Mouse (Mus musculus) lung, embryonic 14.5 days (tissue): Measurements from ENCODE around the gene Hist1h1d. TPM values are rescaled to one million over a fixed set of nuclear protein-coding genes. Genes with fewer than 3 reads are reported as not detected.
"Not testable (repeated sequence)": the region's sequence is repeated elsewhere in the genome, so short reads cannot be mapped to it uniquely, and the experiment has no call there.

Experiments used
- ATAC-seq: fragments of 200-750 bp; cut with Nextera tagmentation; 2 replicates; pipeline ENCODE4 v1.8.0; 2017; ENCODE audit warnings: mild to moderate bottlenecking, moderate TSS enrichment, moderate library complexity; ENCODE audit not compliant: insufficient read depth
- DNase-seq: peaks from one replicate; pipeline ENCODE4 v3.0.0-alpha.2; 2015
- H3K27ac ChIP-seq: fragments of 300-500 bp; sonication (generic); 2 replicates; pipeline ENCODE4 v1.5.1; 2014; ENCODE audit warnings: low read depth, mild to moderate bottlenecking, moderate library complexity
- H3K27me3 ChIP-seq: fragments of 300-500 bp; sonication (generic); 2 replicates; pipeline ENCODE4 v1.6.1; 2014; ENCODE audit warnings: low read length, control low read depth; ENCODE audit not compliant: insufficient read depth
- H3K36me3 ChIP-seq: fragments of 300-500 bp; sonication (generic); 2 replicates; pipeline ENCODE4 v1.6.1; 2014; ENCODE audit warnings: control low read depth; ENCODE audit not compliant: insufficient read depth
- H3K4me1 ChIP-seq: fragments of 300-500 bp; sonication (generic); 2 replicates; pipeline ENCODE4 v1.6.1; 2014; ENCODE audit warnings: antibody characterized with exemption, control low read depth; ENCODE audit not compliant: insufficient read depth
- H3K4me2 ChIP-seq: fragments of 300-500 bp; sonication (generic); 2 replicates; pipeline ENCODE4 v1.6.1; 2014; ENCODE audit warnings: mild to moderate bottlenecking
- H3K4me3 ChIP-seq: fragments of 300-500 bp; sonication (generic); 2 replicates; pipeline ENCODE4 v1.5.1; 2014; ENCODE audit warnings: low read depth, low read length
- H3K9ac ChIP-seq: fragments of 300-500 bp; sonication (generic); 2 replicates; pipeline ENCODE4 v1.6.1; 2014
- H3K9me3 ChIP-seq: fragments of 300-500 bp; sonication (generic); 2 replicates; pipeline ENCODE4 v1.6.1; 2016; ENCODE audit warnings: low read depth, low read length, control low read depth
- CTCF ChIP-seq: IDR thresholded peaks from 2 replicates; pipeline ENCODE4 v1.5.1; 2016; ENCODE audit warnings: antibody characterized with exemption, low read depth
- WGBS: fragments of 180-500 bp; shearing (Covaris S2); extraction: QIAGEN DNeasy Blood & Tissue Kit; methylation state at CpG from one replicate; pipeline ENCODE4 v1.1.7; 2014; 5-methylcytosine and 5-hydroxymethylcytosine counted together
- polyA plus RNA-seq: library from polyadenylated mRNA; unstranded; fragments of >200 nt; fragmentation: Nextera tagmentation; extraction: Ambion mirVana; gene quantifications from 2 replicates; pipeline ENCODE4 v1.2.1, GENCODE M21; 2014

Gene Hist1h1d
- polyA plus RNA-seq, 1 experiment from 2014 or later = 0.99 TPM

GRCm38 (mm10) chr13:23556906-23557305 lies 3.8 kb downstream of the Hist1h1d start:
- DNase-seq (no peak), ATAC-seq (no peak)
- TF ChIP-seq CTCF = no peak
- Histone ChIP-seq H3K4me1 (peaks cover 8% of the 10 kb centered on the region), H3K4me2 (peak overlapping the region; percentile 85), H3K36me3 (no peaks in the 10 kb centered on the region), H3K9me3 (no peaks in the 10 kb centered on the region), H3K9ac (0 out of 2 replicates have a peak overlapping the region, but pooled peaks have one; percentile 17), H3K4me3 (peak overlapping the region; percentile 50; the same call in 1 of the 2 replicates), H3K27ac (peak overlapping the region; percentile 100), H3K27me3 (no peaks in the 10 kb centered on the region)
- 69% methylated on average over 3 of the region's 3 CpGs for WGBS

- not testable (repeated sequence) for ATAC-seq, H3K27me3 ChIP-seq, H3K36me3 ChIP-seq, H3K9me3 ChIP-seq, H3K4me1 ChIP-seq
- Histone ChIP-seq H3K4me3 (peak overlapping the region; percentile 3; the same call in 1 of the 2 replicates), H3K27ac (peak overlapping the region; percentile 75; the same call in 1 of the 2 replicates), H3K9ac (peak overlapping the region; percentile 21; the same call in 1 of the 2 replicates), H3K4me2 (peak overlapping the region; percentile 41)
- peak; percentile 29 for DNase-seq
- 19% methylated on average over 2 of the region's 2 CpGs for WGBS
Observed at GRCm38 (mm10) chr13:23560699-23561098, 7.6 kb downstream of the Hist1h1d start.

DNA sequence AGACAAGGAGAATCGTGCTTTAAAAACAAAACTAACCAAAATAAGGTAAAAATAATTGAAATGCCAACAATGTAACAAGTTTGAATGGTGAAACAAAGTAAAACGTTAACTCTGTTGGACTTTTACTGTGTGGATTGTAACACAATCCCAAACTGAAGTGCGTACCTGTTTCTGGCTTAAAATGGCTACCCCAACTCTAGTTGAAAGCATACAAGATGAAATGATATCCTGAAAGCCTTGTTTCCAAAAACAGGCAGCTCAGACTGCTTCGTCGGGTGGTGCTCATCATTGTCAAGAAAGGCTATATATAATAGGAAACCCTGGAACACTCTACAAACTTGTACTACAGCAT lies 8.4 kb downstream of the Hist1h1d start:
- not testable (repeated sequence) for H3K4me1 ChIP-seq, ATAC-seq

GRCm38 (mm10) chr13:23561883-23562659 lies 9.0 kb downstream of the Hist1h1d start, which contains the start of gene Hist1h3e:
Gene Hist1h3e (minus strand): TSS chr13:23562369.
- Histone ChIP-seq H3K4me3 (peak within 1 kb of the TSS; percentile 37), H3K4me2 (peak within 1 kb of the TSS; percentile 72), H3K27ac (peak within 1 kb of the TSS; percentile 97), H3K9ac (peak within 1 kb of the TSS; percentile 43)
- not testable (repeated sequence) for H3K4me1 ChIP-seq, H3K36me3 ChIP-seq, H3K27me3 ChIP-seq, H3K9me3 ChIP-seq
- peak; percentile 93 for ATAC-seq
- WGBS = under 1% methylated on average over 38 of the region's 67 CpGs
- DNase-seq = peak; percentile 99

More for the DNA sequence above, 8.4 kb downstream of the Hist1h1d start:
- H3K27me3 ChIP-seq, H3K36me3 ChIP-seq, DNase-seq, H3K9me3 ChIP-seq: not testable (repeated sequence)
- H3K9ac ChIP-seq = peak overlapping the region; percentile 43; the same call in 1 of the 2 replicates
- peak overlapping the region; percentile 97 for H3K27ac ChIP-seq
- H3K4me2 ChIP-seq = peak overlapping the region; percentile 72
- H3K4me3 ChIP-seq = peak overlapping the region; percentile 37
- WGBS = 0% methylated on average over 2 of the region's 5 CpGs

DNA sequence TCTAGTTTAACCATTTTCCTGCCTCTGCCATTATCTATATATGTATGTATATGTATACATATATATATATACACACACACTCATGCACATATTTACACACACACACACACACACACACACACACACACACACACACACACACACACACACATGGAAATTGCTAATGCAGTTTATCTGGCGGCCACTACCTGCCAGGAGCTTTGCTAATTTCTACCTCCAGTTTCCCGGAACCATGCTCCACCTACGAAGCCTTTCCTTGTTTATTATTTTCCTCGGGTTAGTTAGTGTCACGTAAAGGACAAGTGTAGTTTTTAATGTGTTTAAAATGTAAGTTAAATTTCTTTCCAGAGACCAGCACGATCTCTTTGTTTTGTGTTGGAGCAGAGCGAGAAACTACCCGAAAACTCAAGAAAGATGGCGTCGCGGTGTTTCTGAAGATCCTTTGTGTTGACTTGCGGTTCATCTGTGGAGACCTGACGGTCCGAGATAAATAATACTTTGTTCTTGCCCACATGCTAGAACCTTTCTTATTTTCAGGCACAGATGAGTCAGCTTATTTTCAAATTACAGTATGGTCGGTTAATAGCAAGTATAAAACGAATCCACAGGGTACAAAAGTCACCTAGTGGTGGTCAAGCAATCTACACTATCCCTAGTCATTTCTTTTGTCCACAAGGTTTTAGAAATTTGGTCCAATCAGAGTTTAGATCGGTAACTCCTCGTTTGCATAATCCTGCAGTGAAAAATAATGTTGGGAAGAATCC lies 9.8 kb downstream of the Hist1h1d start:
- WGBS = 2% methylated on average over 18 of the region's 18 CpGs
- H3K9me3 ChIP-seq = no peaks in the 10 kb centered on the region
- H3K4me1 ChIP-seq = no peaks in the 10 kb centered on the region
- H3K36me3 ChIP-seq = no peaks in the 10 kb centered on the region
- peak; percentile 63 for TF ChIP-seq CTCF
- H3K9ac ChIP-seq = peak overlapping the region; percentile 42
- ATAC-seq (peak; percentile 60), DNase-seq (peak; percentile 89)
- peak overlapping the region; percentile 97 for H3K27ac ChIP-seq
- H3K4me2 ChIP-seq = peak overlapping the region; percentile 72
- H3K27me3 ChIP-seq = no peaks in the 10 kb centered on the region
- peak overlapping the region; percentile 37 for H3K4me3 ChIP-seq

DNA sequence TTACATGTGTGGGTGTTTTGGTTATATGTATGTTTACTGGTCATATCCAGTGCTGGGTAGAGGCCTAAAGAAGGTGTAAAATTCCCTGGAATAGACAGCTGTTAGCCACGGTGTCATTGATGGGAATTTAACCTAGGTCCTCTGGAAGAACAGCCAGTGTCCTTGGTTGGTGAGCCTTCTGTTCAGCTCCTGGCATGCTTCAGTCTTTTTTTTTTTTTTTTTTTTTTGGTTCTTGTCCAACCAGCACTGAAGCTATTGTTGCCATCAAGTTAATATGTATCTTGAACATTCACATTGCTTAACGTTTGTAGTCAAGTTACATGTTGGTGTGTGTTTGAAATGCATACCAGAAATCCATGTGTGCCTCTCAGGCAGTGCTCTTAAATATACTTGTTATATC lies 11.4 kb downstream of the Hist1h1d start:
- WGBS = 84% methylated on average over 2 of the region's 2 CpGs
- Histone ChIP-seq H3K4me1 (no peaks in the 10 kb centered on the region), H3K4me3 (no peak overlapping the region), H3K36me3 (no peaks in the 10 kb centered on the region), H3K27me3 (no peaks in the 10 kb centered on the region), H3K4me2 (no peak overlapping the region), H3K27ac (peak overlapping the region; percentile 97), H3K9me3 (no peaks in the 10 kb centered on the region), H3K9ac (no peak overlapping the region)
- no peak for TF ChIP-seq CTCF
- no peak for DNase-seq
- ATAC-seq = no peak

DNA sequence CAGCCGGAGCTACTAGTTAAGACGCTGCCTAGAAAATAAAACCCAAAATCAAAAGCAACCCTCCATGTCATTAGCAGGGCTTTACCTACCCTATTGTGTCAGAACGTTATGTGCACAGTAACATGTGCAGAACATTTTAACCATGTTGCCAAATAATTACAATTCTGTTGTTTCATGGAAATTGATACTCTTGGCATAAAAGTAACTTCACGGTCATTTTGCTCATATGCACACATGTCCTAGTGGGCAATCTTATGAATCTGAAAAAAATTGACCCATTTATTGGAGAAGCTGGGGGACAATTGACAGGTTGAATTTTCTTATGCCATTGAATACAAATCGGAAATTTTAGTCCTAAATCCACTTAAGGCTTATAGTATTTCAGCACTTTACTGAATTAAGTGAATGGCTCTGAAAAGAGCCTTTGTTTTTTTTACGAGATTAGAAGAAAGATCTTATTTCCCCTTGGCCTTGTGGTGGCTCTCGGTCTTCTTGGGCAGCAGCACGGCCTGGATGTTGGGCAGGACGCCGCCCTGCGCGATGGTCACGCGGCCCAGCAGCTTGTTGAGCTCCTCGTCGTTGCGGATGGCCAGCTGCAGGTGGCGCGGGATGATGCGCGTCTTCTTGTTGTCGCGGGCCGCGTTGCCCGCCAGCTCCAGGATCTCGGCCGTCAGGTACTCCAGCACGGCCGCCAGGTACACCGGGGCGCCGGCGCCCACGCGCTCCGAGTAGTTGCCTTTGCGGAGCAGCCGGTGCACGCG lies 17.4 kb downstream of the Hist1h1d start:
- Histone ChIP-seq H3K4me2 (peak overlapping the region; percentile 87), H3K9ac (peak overlapping the region; percentile 55), H3K27ac (peak overlapping the region; percentile 99), H3K4me3 (peak overlapping the region; percentile 45)
- ATAC-seq, H3K36me3 ChIP-seq, H3K4me1 ChIP-seq, H3K9me3 ChIP-seq, H3K27me3 ChIP-seq: not testable (repeated sequence)
- peak; percentile 64 for DNase-seq
- 2% methylated on average over 21 of the region's 41 CpGs for WGBS
